Mouse (Mus musculus) brain, embryonic 14.5 days (tissue): ENCODE measurements around the gene Negr1. TPM values are rescaled to one million over a fixed set of nuclear protein-coding genes. Genes with fewer than 3 reads are reported as not detected.

ENCODE experiments used
- DNase-seq: peaks from one replicate; pipeline ENCODE4 v3.0.0-alpha.2; 2011; ENCODE audit warnings: low read depth
- CTCF ChIP-seq: fragments of 200-500 bp; IDR thresholded peaks from 2 replicates; pipeline ENCODE4 v1.5.1; 2012; ENCODE audit warnings: inconsistent platforms, mild to moderate bottlenecking, moderate library complexity, borderline replicate concordance; ENCODE audit not compliant: insufficient read depth, insufficient read length; ENCODE audit errors: extremely low read depth
- POLR2A ChIP-seq: fragments of 200-500 bp; IDR thresholded peaks from 2 replicates; pipeline ENCODE4 v1.6.1; 2012; ENCODE audit warnings: mild to moderate bottlenecking, inconsistent platforms, borderline replicate concordance; ENCODE audit not compliant: poor library complexity, insufficient read depth, insufficient read length, severe bottlenecking; ENCODE audit errors: extremely low read depth
- polyA plus RNA-seq: library from polyadenylated mRNA; depleted of rRNA; stranded (reverse); fragments of >200 nt; gene quantifications from 2 replicates; pipeline ENCODE4 v1.2.3, GENCODE M21; 2012

Gene Negr1
- polyA plus RNA-seq, 1 experiment: 61.0 TPM

DNA sequence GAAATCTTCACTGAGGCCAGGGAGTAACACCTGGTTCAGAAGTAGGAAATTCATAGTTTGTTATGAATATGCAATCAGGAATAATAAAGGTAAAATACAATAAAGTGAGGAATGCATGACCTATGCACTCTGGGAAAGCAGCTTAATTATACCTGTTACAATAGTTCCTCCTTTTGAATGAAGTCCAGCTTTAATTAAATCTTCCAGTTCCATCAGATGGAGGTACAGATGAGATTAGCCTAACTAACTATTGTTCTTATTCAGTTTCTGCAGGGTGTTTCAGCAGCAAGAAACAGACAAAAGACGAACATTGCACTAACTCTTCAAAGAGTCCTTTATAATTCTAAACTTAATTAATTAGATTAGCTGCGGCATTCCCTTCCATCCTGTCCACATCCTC lies 787.9 kb downstream of the Negr1 start:
- TF ChIP-seq POLR2A: no peak
- no peak for TF ChIP-seq CTCF
- DNase-seq: no peak

DNA sequence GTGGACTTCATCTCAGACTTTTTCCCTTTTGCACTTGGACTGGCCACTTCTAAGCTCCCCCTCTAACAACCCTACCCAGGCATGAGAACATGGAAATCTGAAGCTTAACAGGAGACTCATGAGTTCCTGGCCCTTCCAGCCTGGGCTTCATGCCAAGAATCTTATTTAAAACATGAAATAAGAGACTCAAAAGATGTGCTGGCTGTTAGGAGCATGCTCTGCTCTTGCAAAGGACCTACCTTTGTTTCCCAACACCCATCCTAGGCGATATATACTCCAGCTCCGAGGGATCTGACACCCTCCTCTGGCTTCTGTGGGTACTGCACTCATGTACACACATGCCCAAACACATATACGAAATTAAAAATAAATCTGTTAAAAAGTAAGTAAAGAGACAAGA lies 797.3 kb downstream of the Negr1 start:
- no peak for TF ChIP-seq POLR2A
- TF ChIP-seq CTCF: peak; percentile 36; the same call in 1 of the 2 replicates
- DNase-seq: peak; percentile 71

GRCm38 (mm10) chr3:157359840-157360239 lies 798.2 kb downstream of the Negr1 start:
- TF ChIP-seq CTCF (no peak), POLR2A (no peak)
- DNase-seq: no peak
